Mouse (Mus musculus) layer of hippocampus, adult 2 months (tissue): ENCODE data around the gene Ttc19. TPM values are rescaled to one million over a fixed set of nuclear protein-coding genes. Genes with fewer than 3 reads are reported as not detected.
"Not testable (repeated sequence)": the region's sequence is repeated elsewhere in the genome, so short reads cannot be mapped to it uniquely, and the experiment has no call there.

Experiments used
- DNase-seq, 2 experiments: peaks; one replicate each; pipeline ENCODE4 v3.0.0; 2022; ENCODE audit warnings: low spot score in 2 of 2
- H3K27ac ChIP-seq: fragments of 200-600 bp; 2 replicates; pipeline ENCODE4 v1.8.1; 2022
- H3K4me3 ChIP-seq: fragments of 200-600 bp; 2 replicates; pipeline ENCODE4 v1.8.1; 2022; ENCODE audit warnings: mild to moderate bottlenecking
- CTCF ChIP-seq: fragments of 200-600 bp; conservative IDR thresholded peaks from 2 replicates; pipeline ENCODE4 v1.8.1; 2022; ENCODE audit warnings: antibody characterized with exemption, mild to moderate bottlenecking, moderate library complexity
- total RNA-seq, 2 experiments: library from RNA; stranded (reverse); gene quantifications; 2 replicates each; pipeline ENCODE4 v1.2.3; 2021

Gene Ttc19
- total RNA-seq, 2 experiments from 2014 or later: 87.3 to 91.7 TPM

- not testable (repeated sequence) for H3K27ac ChIP-seq, H3K4me3 ChIP-seq, DNase-seq
- peak; percentile 51 for TF ChIP-seq CTCF
Observed at GRCm38 (mm10) chr11:62377202-62377851, 96.1 kb downstream of the Ttc19 start.

Other genes starting within 250 kb of the Ttc19 start
- 1 to 10 TPM; 6.5 to 7.1 TPM for gene Adora2b, start 32.5 kb upstream of the Ttc19 start, total RNA-seq
- 10 to 100 TPM; 12.1 to 13.1 TPM for gene Zswim7, start 98 bp upstream of the Ttc19 start, total RNA-seq
- 1 to 10 TPM; 7.3 to 8.7 TPM for gene Pigl, start 177.0 kb downstream of the Ttc19 start, total RNA-seq
- gene Ncor1, start 177.1 kb downstream of the Ttc19 start, total RNA-seq: 100 to 1,000 TPM; 300 to 303 TPM